Comparison of ENCODE assay signal across 8 mouse cellular contexts in the genomic region with DNA sequence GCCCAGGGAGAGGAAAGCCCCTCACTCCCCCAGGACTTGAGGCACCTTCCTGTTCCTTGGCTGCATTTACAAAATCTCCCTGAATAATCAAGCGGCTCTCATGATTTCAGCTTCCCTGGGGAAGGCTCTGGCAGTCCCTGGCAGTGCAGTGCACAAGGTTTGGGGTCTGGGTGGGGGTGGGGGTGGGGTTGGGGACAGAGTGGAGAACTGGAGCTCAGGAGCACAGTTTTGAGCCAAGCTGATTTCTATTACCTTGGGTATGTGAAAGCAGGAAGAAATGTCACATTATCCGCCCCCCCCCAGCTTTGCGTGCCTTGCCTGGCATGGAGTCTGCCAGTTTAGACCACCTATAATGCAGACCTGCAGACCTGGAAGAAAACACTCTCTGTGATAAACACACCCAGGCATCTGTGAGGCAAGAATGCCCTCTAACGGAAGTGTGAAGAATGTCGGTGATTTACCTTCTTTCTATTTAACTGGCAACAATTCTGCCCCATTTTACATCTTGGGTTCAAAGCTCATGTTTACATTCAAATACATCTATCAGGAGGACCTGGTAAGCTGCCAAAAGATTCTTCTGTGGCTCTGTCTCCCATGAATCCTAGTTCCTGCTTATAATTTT.
DNase-seq lines count a peak whose midpoint lies in the region; ATAC-seq lines count a peak whose summit lies in the region.

No protein-coding gene starts in this region.

- H3K27me3 ChIP-seq in kidney, embryonic 15.5 days = no peaks in the 10 kb centered on the region

- WGBS in kidney, embryonic 15.5 days = 42% methylated on average over 5 of the region's 5 CpGs
- WGBS in large intestine, adult 2 months = 26% methylated on average over 5 of the region's 5 CpGs

- H3K4me3 ChIP-seq in kidney, embryonic 15.5 days (replicated peaks) = no peak overlapping the region

- 0 out of 2 replicates have a peak, but pooled peaks have one; percentile 40 for ATAC-seq in kidney, embryonic 15.5 days (replicated peaks; ENCODE audit: low FRiP score)

- H3K4me1 ChIP-seq in kidney, embryonic 15.5 days = peaks cover 3% of the 10 kb centered on the region; the same call in 1 of the 2 replicates

- H3K36me3 ChIP-seq in kidney, embryonic 15.5 days = no peaks in the 10 kb centered on the region

- H3K9me3 ChIP-seq in kidney, embryonic 15.5 days (replicated peaks) = no peaks in the 10 kb centered on the region

- no peak for DNase-seq in kidney, adult 9 months
- DNase-seq in ES-CJ7 (ENCODE audit: low read depth, low spot score) = peak; percentile 19
- peak; percentile 49 for DNase-seq in embryo, embryonic 10.5 days (ENCODE audit: low spot score)
- DNase-seq in large intestine, adult 2 months (ENCODE audit: low read depth, low spot score) = peak; percentile 46
- DNase-seq in urinary bladder, adult 18-20 months (ENCODE audit: low spot score in 2 of 2) = no peak
- DNase-seq in urinary bladder, postnatal 14 days (ENCODE audit: low spot score) = no peak
- DNase-seq in layer of hippocampus, postnatal 36 days = no peak

- no peak overlapping the region for H3K9ac ChIP-seq in kidney, embryonic 15.5 days

- H3K4me2 ChIP-seq in kidney, embryonic 15.5 days = no peak overlapping the region

- H3K27ac ChIP-seq in kidney, embryonic 15.5 days = no peak overlapping the region

Comparison
In these comparisons a context has a peak if more than half of its experiments do, and no peak if none do; other contexts are left out.
1. DNase-seq: peak in ES-CJ7 (single experiment), embryo, embryonic 10.5 days (single experiment) and large intestine, adult 2 months (single experiment); none in kidney, adult 9 months (single experiment), urinary bladder, adult 18-20 months (0 of 2), urinary bladder, postnatal 14 days (single experiment) and layer of hippocampus, postnatal 36 days (0 of 2).